Comparison of ENCODE assay signal across 21 mouse cellular contexts in the genomic region with DNA sequence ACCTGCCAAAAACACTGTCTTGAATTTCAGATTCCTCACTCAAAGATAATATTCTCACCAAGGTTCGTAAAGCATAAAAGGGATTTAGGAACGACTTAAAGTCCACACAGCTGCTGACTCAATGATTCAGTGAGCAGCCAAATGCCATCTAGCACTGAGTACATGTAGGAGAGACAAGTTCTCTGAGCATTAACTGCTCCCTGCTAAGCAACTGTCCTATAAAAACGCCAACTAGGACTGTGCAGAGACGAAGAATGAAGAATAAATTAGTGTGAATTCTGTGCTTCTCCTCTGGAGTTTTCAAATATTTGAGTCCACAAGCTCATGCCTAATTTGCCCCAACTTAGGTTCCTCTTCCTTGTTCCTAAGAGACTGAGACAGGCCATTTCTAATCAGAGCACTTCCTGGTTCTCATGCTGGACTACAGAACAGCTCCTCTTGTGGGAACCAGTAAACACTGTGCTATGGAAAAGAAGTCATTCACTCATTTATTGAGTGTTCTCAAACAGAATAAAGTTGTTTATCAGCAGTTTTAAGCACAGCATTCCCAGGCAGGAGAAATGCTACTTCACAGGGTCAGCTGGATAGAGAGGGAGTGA. TPM values are rescaled to one million over a fixed set of nuclear protein-coding genes. Genes with fewer than 3 reads are reported as not detected.
A peak's percentile ranks its signal among the peaks of the same experiment; 100 is the strongest.
DNase-seq lines count a peak whose midpoint lies in the region; ATAC-seq and TF ChIP-seq lines count a peak whose summit lies in the region.
"Had no signal": no experiment of that assay in that cellular context is flagged by ENCODE, and none has a peak within 500 bp of the region (broad histone marks: within the 10 kb centered on the region; RNA-seq: fewer than 3 reads in every experiment).

No protein-coding gene starts in this region.

- H3K9ac ChIP-seq in liver, adult 2 months (ENCODE audit: low read depth, low read length) = no peak overlapping the region
- no peak overlapping the region for H3K9ac ChIP-seq in MEL (ENCODE audit: control insufficient read depth, low read depth, low read length, poor library complexity, severe bottlenecking)
- H3K9ac ChIP-seq in stomach, postnatal 0 days (ENCODE audit: low read length) = no peak overlapping the region
- H3K9ac ChIP-seq: heart, embryonic 13.5 days; kidney, embryonic 15.5 days; limb, embryonic 15.5 days; lung, embryonic 15.5 days; midbrain, embryonic 12.5 days; stomach, embryonic 15.5 days had no signal

- DNase-seq in cerebellum, postnatal 10 days = peak; percentile 47 to 64
- DNase-seq in cerebellum, postnatal 25 days = no peak
- peak; percentile 31 for DNase-seq in liver, adult 2 months (ENCODE audit: extremely low read depth, low read depth, low spot score)
- DNase-seq in liver (no peak), MEL (ENCODE audit: low read depth, low spot score) (peak; percentile 44)
- DNase-seq in left cerebral cortex, postnatal 14 days (ENCODE audit: low spot score in 2 of 2) = peak; percentile 39 to 68
- DNase-seq in forebrain, embryonic 10.5 days (ENCODE audit: extremely low spot score, low spot score) = no peak
- no peak for DNase-seq in stomach, postnatal 0 days (ENCODE audit: low spot score)
- DNase-seq: adrenal gland, postnatal 25 days; cerebellum, postnatal 36 days; gastrocnemius, postnatal 36 days; thymus, postnatal 36 days had no signal

- no peak overlapping the region for H3K4me3 ChIP-seq in liver, adult 2 months (ENCODE audit: insufficient read depth, low read depth, low read length)
- H3K4me3 ChIP-seq in MEL (ENCODE audit: control insufficient read depth in 1 of 2, insufficient read depth in 1 of 2, low read depth in 2 of 2, low read length in 2 of 2) = no peak overlapping the region
- H3K4me3 ChIP-seq in forebrain, embryonic 10.5 days = no peak overlapping the region
- no peak overlapping the region for H3K4me3 ChIP-seq in stomach, postnatal 0 days (ENCODE audit: low read depth, low read length)
- H3K4me3 ChIP-seq: heart, embryonic 13.5 days; kidney, embryonic 15.5 days; limb, embryonic 15.5 days; lung, embryonic 15.5 days; midbrain, embryonic 12.5 days; stomach, embryonic 15.5 days had no signal

- no peak for ATAC-seq in stomach, postnatal 0 days (ENCODE audit: low FRiP score, low TSS enrichment)
- ATAC-seq: activated CD4-positive, CD25-positive, alpha-beta regulatory T cell, adult 4 months had no signal

- TF ChIP-seq RAD21 in MEL (IDR thresholded peaks at IDR 0.05; ENCODE audit: low read depth, low read length) = no peak

- H3K36me3 ChIP-seq in liver, adult 2 months (ENCODE audit: control insufficient read depth, insufficient read depth, low read length) = peaks cover 50% of the 10 kb centered on the region
- peaks cover 0 to 5% of the 10 kb centered on the region in 2 experiments; a peak in 2 of 4 replicates for H3K36me3 ChIP-seq in MEL (ENCODE audit: control insufficient read depth in 1 of 2, insufficient read depth in 2 of 2, low read length in 2 of 2)
- peaks cover 27% of the 10 kb centered on the region for H3K36me3 ChIP-seq in forebrain, embryonic 10.5 days (replicated peaks)
- peaks cover 4% of the 10 kb centered on the region; the same call in 1 of the 2 replicates for H3K36me3 ChIP-seq in stomach, postnatal 0 days (ENCODE audit: control insufficient read depth, insufficient read depth, low read length)

- whole genome bisulfite sequencing in liver, adult 2 months = 88% methylated on average over 4 of the region's 4 CpGs
- 90% methylated on average over 4 of the region's 4 CpGs for WGBS in forebrain, embryonic 10.5 days
- 89% methylated on average over 4 of the region's 4 CpGs for WGBS in stomach, postnatal 0 days

- no peak for TF ChIP-seq POLR2A in liver, adult 2 months (IDR thresholded peaks at IDR 0.05; ENCODE audit: extremely low read depth, insufficient read depth, low read length)
- TF ChIP-seq POLR2A in MEL (IDR thresholded peaks at IDR 0.05; ENCODE audit: control insufficient read depth in 1 of 2, insufficient read depth in 1 of 2, low read depth in 1 of 2, low read length in 2 of 2, poor library complexity in 1 of 2) = no peak

- TF ChIP-seq CTCF in liver, adult 2 months (IDR thresholded peaks at IDR 0.05; ENCODE audit: low read depth, low read length) = no peak
- no peak for TF ChIP-seq CTCF in MEL (IDR thresholded peaks at IDR 0.05 in 2 of 3, conservative IDR thresholded peaks at IDR 0.05 in 1 of 3; ENCODE audit: control insufficient read depth in 1 of 3, insufficient read depth in 1 of 3, low read depth in 2 of 3, low read length in 3 of 3, poor library complexity in 1 of 3, severe bottlenecking in 1 of 3)
- TF ChIP-seq CTCF in stomach, postnatal 0 days (IDR thresholded peaks at IDR 0.05; ENCODE audit: low read depth) = no peak

- H3K4me2 ChIP-seq in stomach, postnatal 0 days (replicated peaks; ENCODE audit: low read depth) = no peak overlapping the region
- H3K4me2 ChIP-seq: heart, embryonic 13.5 days; kidney, embryonic 15.5 days; limb, embryonic 15.5 days; lung, embryonic 15.5 days; midbrain, embryonic 12.5 days; stomach, embryonic 15.5 days had no signal

- no peaks in the 10 kb centered on the region for H3K4me1 ChIP-seq in liver, adult 2 months (ENCODE audit: control insufficient read depth, insufficient read depth, low read length)
- no peaks in the 10 kb centered on the region for H3K4me1 ChIP-seq in MEL (ENCODE audit: control insufficient read depth in 1 of 2, insufficient read depth in 2 of 2, low read length in 2 of 2)
- no peaks in the 10 kb centered on the region for H3K4me1 ChIP-seq in forebrain, embryonic 10.5 days
- H3K4me1 ChIP-seq in stomach, postnatal 0 days (replicated peaks; ENCODE audit: control insufficient read depth, insufficient read depth) = no peaks in the 10 kb centered on the region
- H3K4me1 ChIP-seq: heart, embryonic 13.5 days; kidney, embryonic 15.5 days; limb, embryonic 15.5 days; lung, embryonic 15.5 days; midbrain, embryonic 12.5 days; stomach, embryonic 15.5 days had no signal

- no peaks in the 10 kb centered on the region for H3K27me3 ChIP-seq in liver, adult 2 months (ENCODE audit: control insufficient read depth, insufficient read depth, low read length)
- no peaks in the 10 kb centered on the region for H3K27me3 ChIP-seq in MEL (ENCODE audit: control insufficient read depth in 1 of 2, insufficient read depth in 2 of 2, low read length in 2 of 2)
- no peaks in the 10 kb centered on the region for H3K27me3 ChIP-seq in forebrain, embryonic 10.5 days (ENCODE audit: poor library complexity, severe bottlenecking)
- no peaks in the 10 kb centered on the region for H3K27me3 ChIP-seq in stomach, postnatal 0 days (ENCODE audit: control insufficient read depth, insufficient read depth, low read length)
- H3K27me3 ChIP-seq: heart, embryonic 13.5 days; kidney, embryonic 15.5 days; limb, embryonic 15.5 days; lung, embryonic 15.5 days; midbrain, embryonic 12.5 days; stomach, embryonic 15.5 days had no signal

- intact Hi-C loops in left cerebral cortex, postnatal 14 days (cut with DNase I) = no loop called here

- H3K9me3 ChIP-seq in MEL (replicated peaks; ENCODE audit: insufficient read depth, low read length) = no peaks in the 10 kb centered on the region
- H3K9me3 ChIP-seq in forebrain, embryonic 10.5 days = no peaks in the 10 kb centered on the region
- no peaks in the 10 kb centered on the region for H3K9me3 ChIP-seq in stomach, postnatal 0 days (ENCODE audit: control insufficient read depth, low read length)
- H3K9me3 ChIP-seq: heart, embryonic 13.5 days; kidney, embryonic 15.5 days; limb, embryonic 15.5 days; lung, embryonic 15.5 days; midbrain, embryonic 12.5 days; stomach, embryonic 15.5 days had no signal

- H3K79me2 ChIP-seq in liver, adult 2 months (ENCODE audit: control insufficient read depth, insufficient read depth, low read length) = no peaks in the 10 kb centered on the region
- no peaks in the 10 kb centered on the region for H3K79me2 ChIP-seq in MEL (ENCODE audit: control insufficient read depth, insufficient read depth, low read length, poor library complexity)

- H3K27ac ChIP-seq in liver, adult 2 months (replicated peaks; ENCODE audit: insufficient read depth, low read depth, low read length) = no peak overlapping the region
- no peak overlapping the region for H3K27ac ChIP-seq in MEL (ENCODE audit: control insufficient read depth, low read depth, low read length)
- H3K27ac ChIP-seq in forebrain, embryonic 10.5 days = no peak overlapping the region
- H3K27ac ChIP-seq in stomach, postnatal 0 days (replicated peaks) = no peak overlapping the region
- H3K27ac ChIP-seq: heart, embryonic 13.5 days; kidney, embryonic 15.5 days; limb, embryonic 15.5 days; lung, embryonic 15.5 days; midbrain, embryonic 12.5 days; stomach, embryonic 15.5 days had no signal

- TF ChIP-seq EP300 in MEL (IDR thresholded peaks at IDR 0.05; ENCODE audit: low read depth in 1 of 2, low read length in 2 of 2) = no peak
- TF ChIP-seq EP300 in stomach, postnatal 0 days (optimal IDR thresholded peaks at IDR 0.05) = no peak

TF ChIP-seq in MEL, 35 proteins besides CTCF, POLR2A, EP300 and RAD21:
- TF ChIP-seq UBTF (IDR thresholded peaks at IDR 0.05; ENCODE audit: borderline replicate concordance, insufficient read depth, low read depth, low read length) = no peak
- TF ChIP-seq ELF1 (IDR thresholded peaks at IDR 0.05; ENCODE audit: low read depth, low read length) = peak; percentile 74
- TF ChIP-seq RCOR1 (IDR thresholded peaks at IDR 0.05; ENCODE audit: low read depth, low read length) = no peak
- no peak for TF ChIP-seq USF2 (IDR thresholded peaks at IDR 0.05; ENCODE audit: borderline replicate concordance in 1 of 2, insufficient read depth in 1 of 2, low read depth in 1 of 2, low read length in 2 of 2)

RNA-seq across cellular contexts. Expression of a gene that starts 12.8 kb away (rescaled TPM):
- 12.6 and 13.5 TPM in 2 replicates for total RNA-seq in liver, adult 2 months (2014; rRNA removed)
- polyA plus RNA-seq in liver, adult 2 months (2012; rRNA removed) = 6.0 and 6.6 TPM in 2 replicates
- total RNA-seq in MEL (2012; rRNA removed) = 29.0 and 35.1 TPM in 2 replicates
- polyA plus RNA-seq in MEL (2012; ENCODE audit: insufficient read depth in 1 of 2, insufficient read length in 2 of 2, low read depth in 1 of 2, low replicate concordance in 2 of 2, missing spikeins in 1 of 2) = 10 to 100 TPM in 1 of 2 experiments, not detected in 1; 30.7 TPM
- 10 to 100 TPM; 32.4 to 35.0 TPM for total RNA-seq in left cerebral cortex, postnatal 14 days (2021)
- 45.7 and 46.5 TPM in 2 replicates for polyA plus RNA-seq in forebrain, embryonic 10.5 days (2016; fragmentation: Nextera tagmentation; extraction: Ambion mirVana)
- polyA plus RNA-seq in stomach, postnatal 0 days (2015; fragmentation: Nextera tagmentation; extraction: Ambion mirVana) = 17.4 and 17.8 TPM in 2 replicates

RNA-seq across cellular contexts. Expression of a gene that starts 54.0 kb away (rescaled TPM):
- total RNA-seq in liver, adult 2 months (2014; rRNA removed) = 0.07 TPM in 1 of 2 replicates, not detected in the other
- polyA plus RNA-seq in liver, adult 2 months (2012; rRNA removed) = not detected in 2 replicates
- not detected in 2 replicates for total RNA-seq in MEL (2012; rRNA removed)
- under 1 TPM in 1 of 2 experiments, not detected in 1; 0.08 TPM for polyA plus RNA-seq in MEL (2012; ENCODE audit: insufficient read depth in 1 of 2, insufficient read length in 2 of 2, low read depth in 1 of 2, low replicate concordance in 2 of 2, missing spikeins in 1 of 2)
- total RNA-seq in left cerebral cortex, postnatal 14 days (2021) = under 1 TPM; 0.18 to 0.27 TPM
- 0.07 and 0.12 TPM in 2 replicates for polyA plus RNA-seq in forebrain, embryonic 10.5 days (2016; fragmentation: Nextera tagmentation; extraction: Ambion mirVana)
- polyA plus RNA-seq in stomach, postnatal 0 days (2015; fragmentation: Nextera tagmentation; extraction: Ambion mirVana) = 0.07 TPM in 1 of 2 replicates, not detected in the other
- total RNA-seq: adrenal gland, postnatal 25 days; gastrocnemius, postnatal 36 days; hematopoietic stem cell, adult 5-6 weeks had no signal
- polyA plus RNA-seq: activated CD4-positive, CD25-positive, alpha-beta regulatory T cell, adult 4 months; embryonic facial prominence, embryonic 11.5 days; limb, embryonic 15.5 days; lung, embryonic 15.5 days; midbrain, embryonic 12.5 days; stomach, embryonic 15.5 days had no signal

Comparison
In these comparisons a context has a peak if more than half of its experiments do, and no peak if none do; other contexts are left out.
1. DNase-seq: peak in cerebellum, postnatal 10 days (2 of 2), liver, adult 2 months (single experiment), MEL (single experiment) and left cerebral cortex, postnatal 14 days (2 of 2); none in cerebellum, postnatal 25 days (0 of 2), liver (single experiment), forebrain, embryonic 10.5 days (single experiment) and stomach, postnatal 0 days (single experiment).